Mouse (Mus musculus) limb, embryonic 10.5 days (tissue): ENCODE data around the gene Taf8. TPM values are rescaled to one million over a fixed set of nuclear protein-coding genes. Genes with fewer than 3 reads are reported as not detected.

Source experiments
- DNase-seq: peaks from one replicate; pipeline ENCODE4 v3.0.0-alpha.2; 2017; ENCODE audit warnings: low spot score
- H3K27ac ChIP-seq: fragments of 300-500 bp; sonication (generic); 2 replicates; pipeline ENCODE4 v1.5.1; 2016; ENCODE audit warnings: mild to moderate bottlenecking
- H3K27me3 ChIP-seq: fragments of 300-500 bp; sonication (generic); 2 replicates; pipeline ENCODE4 v1.6.1; 2016; ENCODE audit warnings: low read depth, mild to moderate bottlenecking; ENCODE audit not compliant: poor library complexity, severe bottlenecking
- H3K36me3 ChIP-seq: fragments of 300-500 bp; sonication (generic); 2 replicates; pipeline ENCODE4 v1.6.1; 2016; ENCODE audit warnings: mild to moderate bottlenecking, moderate library complexity
- H3K4me1 ChIP-seq: fragments of 300-500 bp; sonication (generic); 2 replicates; pipeline ENCODE4 v1.6.1; 2016
- H3K4me3 ChIP-seq: fragments of 300-500 bp; sonication (generic); 2 replicates; pipeline ENCODE4 v1.5.1; 2016; ENCODE audit warnings: mild to moderate bottlenecking, moderate library complexity
- H3K9me3 ChIP-seq: fragments of 300-500 bp; sonication (generic); replicated peaks from 2 replicates; pipeline ENCODE4 v1.6.1; 2016; ENCODE audit warnings: mild to moderate bottlenecking
- WGBS: fragments of 180-500 bp; shearing (Covaris S2); methylation state at CpG from one replicate; pipeline ENCODE4 v1.1.7; 2016; 5-methylcytosine and 5-hydroxymethylcytosine counted together
- polyA plus RNA-seq: library from polyadenylated mRNA; unstranded; fragments of >200 nt; fragmentation: Nextera tagmentation; extraction: Ambion mirVana; gene quantifications from 2 replicates; pipeline ENCODE4 v1.2.1, GENCODE M21; 2016

Taf8 gene
- polyA plus RNA-seq, 1 experiment from 2014 or later: 36.8 TPM

GRCm38 (mm10) chr17:47472435-47473350 is 29.4 kb downstream of the Taf8 start:
- no peaks in the 10 kb centered on the region for H3K9me3 ChIP-seq
- 42% methylated on average over 15 of the region's 15 CpGs for WGBS
- peaks cover 16% of the 10 kb centered on the region for H3K4me1 ChIP-seq
- no peak overlapping the region for H3K27ac ChIP-seq
- peak; percentile 30 for DNase-seq
- no peak overlapping the region for H3K4me3 ChIP-seq
- H3K36me3 ChIP-seq: peaks cover 3% of the 10 kb centered on the region; the same call in 1 of the 2 replicates
- H3K27me3 ChIP-seq: peaks cover 50% of the 10 kb centered on the region

GRCm38 (mm10) chr17:47470686-47471085 is 31.4 kb downstream of the Taf8 start:
- Histone ChIP-seq H3K4me3 (no peak overlapping the region), H3K27me3 (peaks cover 71% of the 10 kb centered on the region), H3K27ac (no peak overlapping the region), H3K4me1 (peaks cover 24% of the 10 kb centered on the region), H3K9me3 (no peaks in the 10 kb centered on the region), H3K36me3 (peaks cover 3% of the 10 kb centered on the region; the same call in 1 of the 2 replicates)
- no peak for DNase-seq
- WGBS: 89% methylated on average over 5 of the region's 5 CpGs

- Histone ChIP-seq H3K27me3 (peaks cover 76% of the 10 kb centered on the region), H3K4me3 (no peak overlapping the region), H3K36me3 (peaks cover 3% of the 10 kb centered on the region; the same call in 1 of the 2 replicates), H3K4me1 (peaks cover 29% of the 10 kb centered on the region), H3K27ac (no peak overlapping the region), H3K9me3 (no peaks in the 10 kb centered on the region)
- WGBS: 95% methylated on average over 4 of the region's 4 CpGs
- DNase-seq: no peak
Observed at GRCm38 (mm10) chr17:47470121-47470520, 32.0 kb downstream of the Taf8 start.

- DNase-seq: no peak
- Histone ChIP-seq H3K4me1 (peaks cover 34% of the 10 kb centered on the region), H3K9me3 (no peaks in the 10 kb centered on the region), H3K4me3 (no peak overlapping the region), H3K27ac (no peak overlapping the region), H3K27me3 (peaks cover 81% of the 10 kb centered on the region), H3K36me3 (peaks cover 3% of the 10 kb centered on the region; the same call in 1 of the 2 replicates)
- WGBS: 89% methylated on average over 4 of the region's 4 CpGs
Observed at GRCm38 (mm10) chr17:47469642-47470041, 32.5 kb downstream of the Taf8 start.

GRCm38 (mm10) chr17:47468466-47468865 is 33.6 kb downstream of the Taf8 start:
- DNase-seq: peak; percentile 58
- Histone ChIP-seq H3K9me3 (no peaks in the 10 kb centered on the region), H3K36me3 (peaks cover 3% of the 10 kb centered on the region; the same call in 1 of the 2 replicates), H3K4me3 (peak overlapping the region; percentile 41), H3K27me3 (peaks cover 93% of the 10 kb centered on the region), H3K27ac (peak overlapping the region; percentile 62; the same call in 1 of the 2 replicates), H3K4me1 (peaks cover 43% of the 10 kb centered on the region)
- 6% methylated on average over 34 of the region's 34 CpGs for WGBS

- 14% methylated on average over 14 of the region's 14 CpGs for WGBS
- H3K27ac ChIP-seq: peak overlapping the region; percentile 62; the same call in 1 of the 2 replicates
- peaks cover 3% of the 10 kb centered on the region; the same call in 1 of the 2 replicates for H3K36me3 ChIP-seq
- DNase-seq: no peak
- H3K27me3 ChIP-seq: peaks cover 93% of the 10 kb centered on the region
- peak overlapping the region; percentile 41 for H3K4me3 ChIP-seq
- peaks cover 43% of the 10 kb centered on the region for H3K4me1 ChIP-seq
- no peaks in the 10 kb centered on the region for H3K9me3 ChIP-seq
Observed at GRCm38 (mm10) chr17:47468063-47468462, 34.0 kb downstream of the Taf8 start.

GRCm38 (mm10) chr17:47467659-47468058 is 34.4 kb downstream of the Taf8 start:
- Histone ChIP-seq H3K4me3 (no peak overlapping the region), H3K9me3 (no peaks in the 10 kb centered on the region), H3K27ac (no peak overlapping the region), H3K4me1 (peaks cover 43% of the 10 kb centered on the region), H3K27me3 (peaks cover 93% of the 10 kb centered on the region), H3K36me3 (peaks cover 3% of the 10 kb centered on the region; the same call in 1 of the 2 replicates)
- 62% methylated on average over 11 of the region's 11 CpGs for WGBS
- no peak for DNase-seq

- no peaks in the 10 kb centered on the region for H3K9me3 ChIP-seq
- no peak for DNase-seq
- peak overlapping the region; percentile 4; the same call in 1 of the 2 replicates for H3K27ac ChIP-seq
- H3K4me1 ChIP-seq: peaks cover 41% of the 10 kb centered on the region
- H3K27me3 ChIP-seq: peaks cover 98% of the 10 kb centered on the region
- WGBS: 24% methylated on average over 9 of the region's 9 CpGs
- peaks cover 3% of the 10 kb centered on the region; the same call in 1 of the 2 replicates for H3K36me3 ChIP-seq
- 0 out of 2 replicates have a peak overlapping the region, but pooled peaks have one; percentile 7 for H3K4me3 ChIP-seq
Observed at GRCm38 (mm10) chr17:47466284-47466683, 35.8 kb downstream of the Taf8 start.

GRCm38 (mm10) chr17:47465016-47465415 is 37.1 kb downstream of the Taf8 start:
- Histone ChIP-seq H3K4me1 (peaks cover 41% of the 10 kb centered on the region), H3K9me3 (no peaks in the 10 kb centered on the region), H3K36me3 (peaks cover 3% of the 10 kb centered on the region; the same call in 1 of the 2 replicates), H3K27me3 (peaks cover 99% of the 10 kb centered on the region), H3K4me3 (no peak overlapping the region), H3K27ac (no peak overlapping the region)
- DNase-seq: no peak
- WGBS: 82% methylated on average over 11 of the region's 11 CpGs

GRCm38 (mm10) chr17:47464248-47464965 is 37.7 kb downstream of the Taf8 start:
- Histone ChIP-seq H3K36me3 (peaks cover 3% of the 10 kb centered on the region; the same call in 1 of the 2 replicates), H3K4me1 (peaks cover 41% of the 10 kb centered on the region), H3K4me3 (no peak overlapping the region), H3K27ac (no peak overlapping the region), H3K9me3 (no peaks in the 10 kb centered on the region), H3K27me3 (peaks cover 96% of the 10 kb centered on the region)
- no peak for DNase-seq
- WGBS: 52% methylated on average over 12 of the region's 12 CpGs

- no peak overlapping the region for H3K4me3 ChIP-seq
- no peaks in the 10 kb centered on the region for H3K36me3 ChIP-seq
- DNase-seq: no peak
- no peak overlapping the region for H3K27ac ChIP-seq
- WGBS: 54% methylated on average over 9 of the region's 9 CpGs
- no peaks in the 10 kb centered on the region for H3K9me3 ChIP-seq
- H3K4me1 ChIP-seq: peaks cover 30% of the 10 kb centered on the region
- H3K27me3 ChIP-seq: peaks cover 81% of the 10 kb centered on the region
Observed at GRCm38 (mm10) chr17:47462728-47463388, 39.2 kb downstream of the Taf8 start.

GRCm38 (mm10) chr17:47462209-47462608 is 39.9 kb downstream of the Taf8 start:
- peaks cover 30% of the 10 kb centered on the region for H3K4me1 ChIP-seq
- DNase-seq: no peak
- no peaks in the 10 kb centered on the region for H3K9me3 ChIP-seq
- peaks cover 74% of the 10 kb centered on the region for H3K27me3 ChIP-seq
- H3K27ac ChIP-seq: no peak overlapping the region
- no peak overlapping the region for H3K4me3 ChIP-seq
- no peaks in the 10 kb centered on the region for H3K36me3 ChIP-seq
- 84% methylated on average over 7 of the region's 7 CpGs for WGBS
